Mouse (Mus musculus) midbrain, embryonic 15.5 days (tissue): ENCODE results near the gene Atoh8. TPM values are rescaled to one million over a fixed set of nuclear protein-coding genes. Genes with fewer than 3 reads are reported as not detected.

Experiments
- ATAC-seq: fragments of 200-750 bp; cut with Nextera tagmentation; replicated peaks from 2 replicates; pipeline ENCODE4 v1.8.0; 2017; ENCODE audit warnings: moderate TSS enrichment
- H3K27ac ChIP-seq: fragments of 300-500 bp; sonication (generic); 2 replicates; pipeline ENCODE4 v1.5.1; 2015; ENCODE audit warnings: mild to moderate bottlenecking, inconsistent platforms
- H3K27me3 ChIP-seq: fragments of 300-500 bp; sonication (generic); replicated peaks from 2 replicates; pipeline ENCODE4 v1.6.1; 2015; ENCODE audit warnings: inconsistent platforms
- H3K36me3 ChIP-seq: fragments of 300-500 bp; sonication (generic); replicated peaks from 2 replicates; pipeline ENCODE4 v1.6.1; 2015; ENCODE audit warnings: inconsistent platforms
- H3K4me1 ChIP-seq: fragments of 300-500 bp; sonication (generic); 2 replicates; pipeline ENCODE4 v1.6.1; 2015; ENCODE audit warnings: inconsistent platforms
- H3K4me2 ChIP-seq: fragments of 300-500 bp; sonication (generic); 2 replicates; pipeline ENCODE4 v1.6.1; 2015; ENCODE audit warnings: inconsistent platforms, mild to moderate bottlenecking, moderate library complexity
- H3K4me3 ChIP-seq: fragments of 300-500 bp; sonication (generic); 2 replicates; pipeline ENCODE4 v1.5.1; 2015; ENCODE audit warnings: mild to moderate bottlenecking, inconsistent platforms
- H3K9ac ChIP-seq: fragments of 300-500 bp; sonication (generic); 2 replicates; pipeline ENCODE4 v1.6.1; 2015; ENCODE audit warnings: mild to moderate bottlenecking, inconsistent platforms
- H3K9me3 ChIP-seq: fragments of 300-500 bp; sonication (generic); 2 replicates; pipeline ENCODE4 v1.6.1; 2016; ENCODE audit warnings: inconsistent platforms
- WGBS: fragments of 180-500 bp; shearing (Covaris S2); methylation state at CpG from one replicate; pipeline ENCODE4 v1.1.7; 2015; ENCODE audit warnings: mixed read lengths; 5-methylcytosine and 5-hydroxymethylcytosine counted together
- polyA plus RNA-seq: library from polyadenylated mRNA; unstranded; fragments of >200 nt; fragmentation: Nextera tagmentation; extraction: Ambion mirVana; gene quantifications from 2 replicates; pipeline ENCODE4 v1.2.1, GENCODE M21; 2015

The Atoh8 gene
- polyA plus RNA-seq = 1.9 and 2.2 TPM in 2 replicates

DNA sequence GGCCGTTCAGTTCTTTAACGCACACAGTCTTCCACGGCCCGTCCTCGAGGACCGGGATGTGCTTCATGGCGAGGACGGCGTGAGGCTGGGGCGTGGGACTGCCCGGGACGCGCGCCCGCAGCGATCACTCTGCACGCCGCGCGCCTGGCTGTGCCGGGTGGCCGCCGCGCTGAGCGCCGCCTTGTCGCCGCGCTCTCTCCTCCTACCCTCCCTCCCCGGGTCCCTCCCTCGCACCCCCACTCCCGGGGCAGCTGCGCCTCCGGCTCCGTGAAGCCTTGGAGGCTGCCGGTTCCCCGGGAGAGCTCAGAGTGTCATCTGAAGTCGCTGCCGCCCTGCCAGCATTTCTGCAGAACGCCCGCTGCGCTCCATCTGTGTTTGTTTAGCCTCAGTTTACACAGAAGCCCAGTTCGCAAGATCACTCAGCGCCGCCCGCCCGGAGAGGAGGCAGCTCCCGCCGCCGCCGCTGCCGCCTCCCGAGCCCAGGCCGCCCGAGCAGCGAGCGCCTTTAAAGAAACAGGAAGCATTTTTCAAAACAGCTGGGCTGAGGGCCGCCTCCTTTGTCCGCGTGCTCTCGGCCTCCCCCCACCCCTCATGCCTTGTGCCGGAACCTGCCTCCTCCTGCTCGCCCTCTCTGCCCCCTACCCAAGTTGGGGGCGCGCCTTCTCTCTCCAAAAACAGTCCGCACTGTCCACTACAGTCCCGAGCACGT is at the start of gene Atoh8:
Atoh8 (minus strand) TSS at position 480 of the 709 bp plus-strand sequence.
- peaks cover 29% of the 10 kb centered on the region for H3K4me1 ChIP-seq
- H3K27me3 ChIP-seq = peaks cover 44% of the 10 kb centered on the region
- under 1% methylated on average over 67 of the region's 68 CpGs for WGBS
- peak within 1 kb of the TSS; percentile 53 for H3K4me3 ChIP-seq
- no peaks in the 10 kb centered on the region for H3K9me3 ChIP-seq
- peak within 1 kb of the TSS; percentile 19 for H3K9ac ChIP-seq
- peak within 1 kb of the TSS; percentile 100 for H3K4me2 ChIP-seq
- ATAC-seq = peak; percentile 48
- H3K36me3 ChIP-seq = no peaks in the 10 kb centered on the region
- H3K27ac ChIP-seq = 0 out of 2 replicates have a peak within 1 kb of the TSS, but pooled peaks have one; percentile 36

DNA sequence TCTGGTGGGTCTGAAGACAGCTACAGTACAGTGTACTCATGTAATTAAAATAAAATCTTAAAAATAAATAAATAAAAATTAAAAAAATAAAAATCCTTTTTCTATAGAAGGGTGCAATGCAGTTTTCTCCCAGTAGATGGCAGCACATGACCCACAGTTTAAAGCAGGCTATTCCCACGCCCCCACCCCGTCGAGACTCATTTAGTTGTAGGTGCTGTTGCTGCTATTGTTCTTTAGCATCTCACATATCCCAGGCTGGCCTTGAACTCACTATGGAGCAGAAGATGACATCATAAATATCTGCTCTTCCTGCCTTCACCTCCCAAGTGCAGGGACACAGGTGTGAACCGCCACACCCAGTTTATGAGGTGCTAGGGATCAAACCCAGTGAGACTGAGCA is 48.5 kb upstream of the Atoh8 start:
- WGBS = 28% methylated on average over 4 of the region's 4 CpGs
- no peak for ATAC-seq

DNA sequence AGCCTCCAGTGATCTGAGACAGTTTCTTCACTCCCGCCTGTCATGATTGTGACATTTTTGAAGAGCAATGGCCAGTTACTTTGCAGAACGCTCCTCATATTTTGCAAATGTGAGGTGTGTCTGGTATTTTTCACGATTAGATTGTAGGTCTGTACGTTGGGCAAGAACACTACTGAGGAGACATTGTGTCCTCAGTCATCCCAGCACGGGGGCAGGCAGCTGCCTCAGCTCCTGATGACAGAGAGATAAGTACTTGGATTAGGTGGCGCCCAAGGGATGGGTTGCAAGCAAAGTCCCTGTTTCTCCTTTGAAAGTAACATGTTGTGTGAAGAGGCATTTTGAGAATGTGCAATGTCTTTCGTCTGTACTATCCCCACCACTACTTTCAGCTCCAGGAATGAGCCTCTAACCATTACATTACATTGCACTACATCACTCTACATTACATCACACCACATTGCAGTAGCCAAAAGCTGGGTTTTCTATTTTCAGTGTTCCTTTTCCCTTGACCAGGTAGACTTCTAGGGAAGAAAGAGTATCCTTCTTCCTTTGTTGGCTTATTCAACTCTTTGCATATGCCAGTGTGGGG is 45.1 kb upstream of the Atoh8 start:
- no peaks in the 10 kb centered on the region for H3K27me3 ChIP-seq
- no peaks in the 10 kb centered on the region for H3K36me3 ChIP-seq
- no peak overlapping the region for H3K27ac ChIP-seq
- 68% methylated on average over 7 of the region's 7 CpGs for WGBS
- no peak overlapping the region for H3K9ac ChIP-seq
- ATAC-seq = no peak
- no peaks in the 10 kb centered on the region for H3K9me3 ChIP-seq
- H3K4me2 ChIP-seq = no peak overlapping the region
- H3K4me1 ChIP-seq = no peaks in the 10 kb centered on the region
- H3K4me3 ChIP-seq = no peak overlapping the region

More for the DNA sequence above, 48.5 kb upstream of the Atoh8 start:
- no peak overlapping the region for H3K27ac ChIP-seq
- H3K36me3 ChIP-seq = no peaks in the 10 kb centered on the region
- H3K4me1 ChIP-seq = no peaks in the 10 kb centered on the region
- H3K27me3 ChIP-seq = no peaks in the 10 kb centered on the region
- no peak overlapping the region for H3K4me2 ChIP-seq
- no peak overlapping the region for H3K4me3 ChIP-seq
- no peak overlapping the region for H3K9ac ChIP-seq
- no peaks in the 10 kb centered on the region for H3K9me3 ChIP-seq

DNA sequence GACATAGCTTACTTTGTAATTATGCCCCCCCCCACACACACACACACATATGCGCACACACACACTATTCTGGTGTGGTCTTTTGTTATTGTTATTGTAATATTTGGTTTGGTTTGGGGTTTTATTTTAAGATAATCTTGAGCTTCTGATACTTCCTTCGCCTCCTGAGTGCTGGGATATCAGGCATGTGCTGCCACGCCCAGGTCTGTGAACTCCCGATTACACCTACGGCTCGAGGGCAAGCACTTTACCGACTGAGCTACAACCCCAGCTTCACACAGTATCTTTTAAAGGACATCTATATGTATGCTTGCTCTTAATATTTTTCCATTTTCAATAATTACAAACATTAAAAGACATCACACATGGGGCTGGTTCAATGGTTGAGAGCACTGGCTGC is 44.1 kb upstream of the Atoh8 start:
- H3K4me3 ChIP-seq = no peak overlapping the region
- no peak overlapping the region for H3K9ac ChIP-seq
- 91% methylated on average over 7 of the region's 7 CpGs for WGBS
- H3K27ac ChIP-seq = no peak overlapping the region
- H3K4me2 ChIP-seq = no peak overlapping the region
- no peaks in the 10 kb centered on the region for H3K27me3 ChIP-seq
- ATAC-seq = no peak
- H3K9me3 ChIP-seq = no peaks in the 10 kb centered on the region
- no peaks in the 10 kb centered on the region for H3K36me3 ChIP-seq
- no peaks in the 10 kb centered on the region for H3K4me1 ChIP-seq

DNA sequence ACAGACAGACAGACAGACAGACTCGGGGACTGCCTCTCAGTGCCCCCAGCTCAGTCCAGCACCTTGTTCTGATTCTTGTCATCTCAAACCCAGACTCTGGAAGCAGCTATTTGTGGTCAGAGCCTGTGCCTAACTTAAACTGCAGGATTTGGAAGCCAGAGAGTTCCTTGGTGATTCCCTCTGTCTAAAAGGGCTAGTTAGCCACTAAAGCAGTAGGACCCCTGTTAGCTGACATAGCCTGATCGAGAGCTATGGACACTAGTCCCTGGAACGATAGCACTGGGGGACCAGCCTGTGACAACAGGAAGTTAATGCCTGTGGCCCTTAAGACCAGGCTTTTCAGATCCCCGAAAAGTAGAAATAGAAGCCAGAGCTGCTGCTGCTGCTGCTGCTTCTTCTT is 43.5 kb upstream of the Atoh8 start:
- no peak for ATAC-seq
- Histone ChIP-seq H3K4me1 (no peaks in the 10 kb centered on the region), H3K4me2 (no peak overlapping the region), H3K27me3 (no peaks in the 10 kb centered on the region), H3K4me3 (no peak overlapping the region), H3K9me3 (no peaks in the 10 kb centered on the region), H3K36me3 (no peaks in the 10 kb centered on the region), H3K27ac (no peak overlapping the region), H3K9ac (no peak overlapping the region)
- 66% methylated on average over 4 of the region's 4 CpGs for WGBS

- H3K4me3 ChIP-seq = no peak overlapping the region
- no peaks in the 10 kb centered on the region for H3K27me3 ChIP-seq
- no peak overlapping the region for H3K9ac ChIP-seq
- H3K36me3 ChIP-seq = no peaks in the 10 kb centered on the region
- no peaks in the 10 kb centered on the region for H3K9me3 ChIP-seq
- no peak overlapping the region for H3K27ac ChIP-seq
- no peaks in the 10 kb centered on the region for H3K4me1 ChIP-seq
- 72% methylated on average over 9 of the region's 9 CpGs for WGBS
- H3K4me2 ChIP-seq = no peak overlapping the region
- ATAC-seq = no peak
Observed at GRCm38 (mm10) chr6:72277508-72278166, 42.3 kb upstream of the Atoh8 start.

DNA sequence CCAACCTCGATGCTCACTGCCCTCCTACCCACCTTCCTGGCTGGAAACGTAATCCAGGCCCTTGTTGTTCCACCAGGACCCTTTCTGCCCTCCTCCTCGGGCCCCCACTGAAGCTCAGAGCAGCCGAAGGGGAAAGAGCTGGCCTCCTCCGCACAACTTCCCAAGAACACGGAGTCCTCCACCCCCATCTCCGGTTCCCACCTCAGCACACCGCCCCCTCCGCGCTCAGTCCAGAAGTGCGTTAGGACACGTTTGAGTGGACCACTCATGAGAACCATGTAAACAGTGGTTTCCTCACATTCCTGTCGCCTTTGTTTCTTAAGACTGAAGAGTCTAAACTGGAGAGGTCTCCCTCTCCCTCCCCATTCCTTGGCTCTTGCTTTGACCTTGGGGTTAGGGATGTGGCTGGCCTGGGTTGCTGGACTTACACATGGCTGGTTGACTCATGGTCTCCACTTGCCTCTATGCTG is 41.6 kb upstream of the Atoh8 start:
- no peak for ATAC-seq
- WGBS = 91% methylated on average over 13 of the region's 13 CpGs
- no peaks in the 10 kb centered on the region for H3K9me3 ChIP-seq
- no peak overlapping the region for H3K4me2 ChIP-seq
- no peaks in the 10 kb centered on the region for H3K27me3 ChIP-seq
- no peaks in the 10 kb centered on the region for H3K4me1 ChIP-seq
- H3K4me3 ChIP-seq = no peak overlapping the region
- no peaks in the 10 kb centered on the region for H3K36me3 ChIP-seq
- H3K9ac ChIP-seq = no peak overlapping the region
- H3K27ac ChIP-seq = no peak overlapping the region

DNA sequence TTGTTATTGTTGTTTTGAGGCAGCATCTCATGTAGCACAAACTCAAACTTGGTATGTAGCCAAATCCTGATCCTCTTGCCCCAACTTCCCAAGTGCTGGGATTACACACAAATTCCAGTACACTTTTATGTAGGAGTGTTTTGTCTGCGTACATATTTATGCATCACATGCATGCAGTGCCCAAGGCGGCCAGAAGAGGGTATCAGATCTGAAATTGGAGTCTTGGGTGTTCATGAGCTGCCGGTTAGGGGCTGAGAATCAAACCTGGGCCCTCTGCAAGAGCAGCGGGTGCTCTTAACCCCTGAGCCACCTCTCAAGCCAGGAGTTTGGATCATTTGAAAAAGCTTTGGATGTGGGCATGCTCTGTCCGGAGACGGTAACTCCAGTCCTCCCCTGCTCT is 40.8 kb upstream of the Atoh8 start:
- H3K9ac ChIP-seq = no peak overlapping the region
- WGBS = 91% methylated on average over 6 of the region's 6 CpGs
- H3K27ac ChIP-seq = no peak overlapping the region
- H3K27me3 ChIP-seq = no peaks in the 10 kb centered on the region
- no peak for ATAC-seq
- H3K36me3 ChIP-seq = no peaks in the 10 kb centered on the region
- no peaks in the 10 kb centered on the region for H3K4me1 ChIP-seq
- H3K4me2 ChIP-seq = no peak overlapping the region
- no peak overlapping the region for H3K4me3 ChIP-seq
- no peaks in the 10 kb centered on the region for H3K9me3 ChIP-seq

DNA sequence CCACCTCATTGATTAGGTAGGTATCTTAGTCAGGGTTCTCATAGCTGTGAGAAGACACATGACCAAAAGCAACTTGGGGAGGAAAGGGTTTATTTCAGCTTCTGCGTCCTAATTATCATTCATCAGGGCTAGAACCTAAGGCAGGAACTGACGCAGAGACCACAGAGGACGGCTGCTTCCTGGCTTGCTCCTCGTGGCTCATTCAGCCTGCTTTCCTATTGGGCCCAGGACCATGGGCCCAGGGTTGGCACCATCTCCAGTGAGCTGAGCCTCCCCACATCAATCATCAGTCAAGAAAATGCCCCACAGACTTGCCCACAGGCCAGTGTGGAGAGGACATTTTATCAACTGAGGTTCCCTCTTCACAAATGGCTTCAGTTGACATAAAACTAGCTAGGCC is 40.1 kb upstream of the Atoh8 start:
- Histone ChIP-seq H3K9me3 (no peaks in the 10 kb centered on the region), H3K36me3 (no peaks in the 10 kb centered on the region), H3K27me3 (no peaks in the 10 kb centered on the region), H3K4me3 (no peak overlapping the region), H3K9ac (no peak overlapping the region), H3K4me1 (no peaks in the 10 kb centered on the region), H3K27ac (no peak overlapping the region), H3K4me2 (no peak overlapping the region)
- no peak for ATAC-seq
- WGBS = 74% methylated on average over 4 of the region's 4 CpGs

GRCm38 (mm10) chr6:72273153-72273552 is 37.8 kb upstream of the Atoh8 start:
- 87% methylated on average over 6 of the region's 6 CpGs for WGBS
- Histone ChIP-seq H3K4me2 (no peak overlapping the region), H3K9ac (no peak overlapping the region), H3K4me3 (no peak overlapping the region), H3K36me3 (no peaks in the 10 kb centered on the region), H3K9me3 (no peaks in the 10 kb centered on the region), H3K4me1 (no peaks in the 10 kb centered on the region), H3K27ac (no peak overlapping the region), H3K27me3 (no peaks in the 10 kb centered on the region)
- ATAC-seq = no peak

- WGBS = 90% methylated on average over 10 of the region's 10 CpGs
- no peak overlapping the region for H3K4me3 ChIP-seq
- H3K9me3 ChIP-seq = no peaks in the 10 kb centered on the region
- H3K27me3 ChIP-seq = no peaks in the 10 kb centered on the region
- H3K9ac ChIP-seq = no peak overlapping the region
- no peak overlapping the region for H3K27ac ChIP-seq
- H3K4me1 ChIP-seq = no peaks in the 10 kb centered on the region
- H3K4me2 ChIP-seq = no peak overlapping the region
- H3K36me3 ChIP-seq = no peaks in the 10 kb centered on the region
- no peak for ATAC-seq
Observed at GRCm38 (mm10) chr6:72272161-72272696, 36.9 kb upstream of the Atoh8 start.

GRCm38 (mm10) chr6:72270952-72271519 is 35.7 kb upstream of the Atoh8 start:
- H3K36me3 ChIP-seq = no peaks in the 10 kb centered on the region
- no peak for ATAC-seq
- no peaks in the 10 kb centered on the region for H3K9me3 ChIP-seq

More at GRCm38 (mm10) chr6:72270952-72271519, 35.7 kb upstream of the Atoh8 start:
- Histone ChIP-seq H3K27ac (no peak overlapping the region), H3K4me2 (no peak overlapping the region), H3K27me3 (no peaks in the 10 kb centered on the region), H3K4me3 (no peak overlapping the region), H3K9ac (no peak overlapping the region), H3K4me1 (no peaks in the 10 kb centered on the region)
- 90% methylated on average over 11 of the region's 11 CpGs for WGBS
